Mouse (Mus musculus) spleen, adult 18-20 months (tissue): ENCODE measurements around the gene Esrrg.

ENCODE experiments used
- DNase-seq, 2 experiments: peaks; one replicate each; pipeline ENCODE4 v3.0.0; 2022; ENCODE audit warnings: mixed read lengths in 2 of 2

The Esrrg gene

GRCm38 (mm10) chr1:187608261-187608921 lies at the start of gene Esrrg:
TSS of gene Esrrg (plus strand) at chr1:187608791.
- no peak for DNase-seq

GRCm38 (mm10) chr1:187583982-187584381 lies 24.6 kb upstream of the Esrrg start:
- DNase-seq, result no peak

GRCm38 (mm10) chr1:187586541-187587075 lies 22.0 kb upstream of the Esrrg start:
- no peak for DNase-seq

DNA sequence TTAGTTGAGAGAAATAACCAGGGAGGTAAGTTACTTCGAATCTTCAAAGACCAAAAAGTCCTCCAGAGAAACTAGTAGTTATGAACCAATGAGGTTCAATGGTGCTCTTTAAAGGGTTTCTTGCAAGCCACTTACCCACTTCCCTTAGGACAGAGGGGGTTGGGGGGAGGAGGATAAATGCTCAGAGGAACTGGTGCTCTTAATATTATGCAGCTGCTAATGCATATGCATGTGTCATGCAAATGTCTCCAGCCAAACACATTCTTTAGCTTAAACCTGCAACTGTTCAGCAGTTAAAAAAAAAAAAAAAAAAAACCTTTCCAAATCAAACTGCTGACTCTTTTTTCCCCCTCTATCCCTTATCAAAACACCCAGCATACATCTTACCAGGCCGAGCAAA lies 5.6 kb upstream of the Esrrg start:
- no peak for DNase-seq

DNA sequence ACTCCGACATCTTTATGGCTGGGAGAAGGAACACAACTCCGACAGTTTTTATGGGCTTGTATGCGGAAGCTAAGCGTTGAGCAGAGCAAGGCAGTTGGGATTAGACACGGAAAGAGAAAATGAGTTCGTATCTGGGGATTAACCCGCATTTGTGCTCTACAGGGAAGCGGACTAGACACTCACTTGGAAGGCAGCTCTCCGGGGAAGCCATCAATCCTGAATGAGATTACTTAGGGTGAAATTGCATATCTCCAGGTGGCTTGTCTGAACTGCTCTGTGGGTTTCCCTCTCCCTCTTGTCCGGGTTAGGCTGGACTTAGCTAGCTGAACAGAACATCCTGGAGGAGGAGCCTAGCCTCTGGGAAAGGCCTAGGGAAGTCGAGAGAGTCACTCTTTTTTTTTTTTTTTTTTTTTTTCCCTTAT lies 4.5 kb upstream of the Esrrg start:
- DNase-seq, result no peak

- DNase-seq, result no peak
Measured at GRCm38 (mm10) chr1:187604691-187605310, 3.8 kb upstream of the Esrrg start.

DNA sequence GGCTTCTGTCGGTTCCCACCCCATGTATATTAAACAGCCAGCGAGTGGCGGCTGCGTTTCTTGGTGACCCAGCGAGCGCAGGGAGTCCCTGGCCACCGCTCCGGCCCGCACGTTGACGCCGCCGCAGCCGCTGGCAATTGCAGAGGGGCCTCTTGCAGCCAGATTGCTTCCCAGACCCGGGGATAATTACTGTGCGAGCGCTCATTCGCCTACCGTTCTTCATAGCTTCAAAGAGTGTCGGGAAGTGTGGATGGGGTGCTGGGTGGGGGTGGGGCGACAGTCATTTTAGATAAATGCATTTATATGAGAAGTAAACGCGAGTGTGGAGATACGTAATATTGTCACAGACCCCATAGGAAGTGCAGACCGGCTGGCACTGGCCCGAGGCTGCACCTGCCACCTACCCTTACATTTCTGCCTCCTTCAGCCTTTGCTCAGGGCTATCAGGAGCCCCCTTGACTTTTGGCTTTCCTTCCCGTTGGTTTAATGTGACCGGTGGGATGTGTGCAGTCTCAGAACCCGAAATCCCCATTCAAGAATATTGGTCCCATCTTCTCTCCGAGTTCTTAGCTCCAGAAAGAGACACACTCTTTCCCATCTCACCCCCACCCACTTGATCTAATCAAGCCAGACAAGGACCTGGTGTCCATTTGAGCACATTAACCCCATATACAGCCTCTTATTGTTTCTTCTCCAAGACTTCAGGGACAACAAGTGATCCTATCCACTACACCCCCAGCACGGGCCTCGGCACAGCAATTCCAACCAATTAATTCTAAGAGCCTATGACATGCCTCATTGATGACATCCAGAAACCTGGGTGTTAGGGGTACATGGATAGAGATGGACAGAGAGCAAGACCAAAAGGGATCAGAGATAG lies 3.0 kb upstream of the Esrrg start:
- DNase-seq, result no peak

- no peak for DNase-seq
Measured at GRCm38 (mm10) chr1:187606271-187607040, 2.1 kb upstream of the Esrrg start.

GRCm38 (mm10) chr1:187607065-187608047 lies 1.2 kb upstream of the Esrrg start:
- no peak for DNase-seq

DNA sequence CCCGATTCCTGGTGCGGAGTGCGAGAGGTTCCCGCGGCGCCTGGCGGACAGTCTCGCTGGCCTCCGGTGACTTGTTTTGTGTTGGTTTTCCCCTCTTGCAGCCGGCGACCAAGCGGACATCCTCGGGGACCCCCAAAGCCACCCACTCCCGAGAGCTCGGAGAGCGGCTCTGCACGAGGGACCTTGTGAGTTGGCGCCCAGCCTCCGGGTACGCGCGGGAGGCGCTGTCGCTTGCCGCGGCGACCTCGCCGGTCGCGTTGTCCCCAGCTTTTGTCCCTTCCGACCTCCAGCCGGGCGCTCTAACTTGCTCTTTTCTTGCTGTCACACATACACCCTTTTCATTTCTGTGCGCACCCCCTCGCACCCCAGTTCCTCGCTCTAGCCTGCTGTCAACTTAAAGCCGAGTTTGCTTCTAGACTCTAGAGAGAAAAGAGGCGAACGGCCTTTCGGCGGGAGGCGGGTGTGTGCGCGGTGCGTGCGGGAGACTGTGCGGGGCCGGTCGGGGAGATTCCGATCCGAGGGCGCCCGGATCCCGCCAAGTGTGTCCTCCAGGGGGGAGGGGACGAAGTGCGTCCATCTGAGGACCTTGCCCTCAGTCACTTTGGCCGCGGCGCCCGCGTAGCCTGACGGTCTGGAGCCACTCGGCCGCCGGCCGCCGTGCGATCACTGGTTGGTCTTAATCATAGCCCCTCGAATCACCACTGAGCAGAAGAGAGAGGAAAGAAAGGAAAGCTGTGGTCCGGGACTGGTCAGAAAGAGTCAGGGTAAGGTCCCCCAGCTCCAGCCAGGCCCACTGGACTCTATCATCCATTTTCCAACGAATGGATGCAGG lies 646 bp downstream of the Esrrg start:
- DNase-seq, result no peak

GRCm38 (mm10) chr1:187609853-187610230 lies 1.3 kb downstream of the Esrrg start:
- no peak for DNase-seq

GRCm38 (mm10) chr1:187610336-187610948 lies 1.9 kb downstream of the Esrrg start:
- DNase-seq, result no peak

DNA sequence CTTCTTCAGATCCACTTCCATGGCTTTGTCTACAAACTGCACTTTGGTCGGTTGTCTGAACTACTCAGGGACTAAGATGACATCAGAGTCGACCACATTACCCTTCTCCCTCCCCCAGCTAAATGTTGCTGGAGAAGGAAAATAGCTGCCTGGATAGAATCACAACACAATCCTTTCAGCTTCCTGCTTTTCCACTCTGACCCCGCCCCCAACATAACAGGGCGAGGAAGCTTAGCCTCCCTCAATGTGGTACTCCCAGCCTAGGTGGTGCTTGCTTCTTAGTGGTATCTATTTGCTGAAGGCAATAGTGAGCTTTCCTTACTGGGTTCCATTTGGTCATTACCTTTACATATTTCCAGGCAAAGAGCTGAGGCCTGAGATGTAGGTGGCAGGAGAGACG lies 3.3 kb downstream of the Esrrg start:
- DNase-seq, result no peak

- DNase-seq, result no peak
Measured at GRCm38 (mm10) chr1:187613277-187613676, 4.7 kb downstream of the Esrrg start.

DNA sequence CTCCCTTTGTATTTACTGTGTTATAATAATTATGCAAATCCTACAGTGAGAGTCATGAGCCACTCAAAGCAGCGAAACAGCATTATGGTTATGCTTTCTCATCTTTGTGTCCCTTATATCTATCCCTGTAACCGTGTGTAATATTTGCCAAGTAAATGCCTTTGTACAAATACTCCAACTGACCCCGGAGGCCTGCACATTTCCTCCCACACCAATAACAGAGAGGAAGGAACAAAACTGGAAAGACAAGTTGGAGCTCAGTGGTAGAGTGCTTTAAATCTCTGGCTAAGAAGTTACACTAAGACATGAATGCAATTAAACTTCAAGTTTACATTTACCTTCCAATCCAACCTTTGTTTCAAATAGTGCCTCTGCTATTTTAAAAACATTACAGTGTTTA lies 15.4 kb downstream of the Esrrg start:
- DNase-seq, result no peak

GRCm38 (mm10) chr1:187630361-187630760 lies 21.8 kb downstream of the Esrrg start:
- DNase-seq, result no peak

DNA sequence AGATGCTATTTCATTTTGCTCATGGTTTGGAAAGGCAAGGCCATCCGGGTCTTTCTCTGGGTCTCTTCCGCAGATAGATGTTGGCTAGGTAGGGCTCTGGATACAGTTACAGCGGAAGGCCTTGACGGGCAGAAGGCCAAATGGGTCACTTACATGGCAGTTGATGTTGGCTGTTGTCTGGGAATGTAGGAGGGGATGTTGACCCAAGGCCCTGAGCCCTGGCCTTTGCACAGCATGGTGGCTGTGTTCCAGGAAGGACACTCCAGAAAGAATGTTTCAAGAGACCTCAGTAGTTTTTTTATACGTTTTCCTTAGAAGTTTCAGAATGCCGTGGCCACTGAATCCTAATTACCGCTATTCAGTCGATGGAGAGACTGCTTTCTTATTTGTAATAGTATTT lies 22.9 kb downstream of the Esrrg start:
- no peak for DNase-seq

DNA sequence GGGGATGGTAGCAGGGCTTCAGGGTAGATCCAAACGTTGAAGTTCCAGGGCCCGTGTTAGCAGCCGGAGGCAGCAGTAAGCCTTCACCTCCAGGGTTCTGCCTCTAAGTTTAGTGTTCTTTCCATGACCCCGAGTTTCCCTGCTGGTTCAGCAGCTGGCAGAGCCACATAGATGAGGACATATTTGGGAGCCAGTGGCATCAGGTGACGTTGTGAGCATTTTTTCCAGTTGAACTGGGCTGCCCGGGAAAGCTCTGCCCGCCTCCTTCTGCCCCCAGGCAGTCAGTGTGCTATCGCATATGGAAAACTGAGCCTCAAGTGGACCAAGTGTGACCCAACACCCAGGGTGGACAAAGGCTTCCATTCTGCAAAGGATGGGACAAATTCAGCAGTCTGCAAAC lies 36.7 kb downstream of the Esrrg start:
- no peak for DNase-seq

GRCm38 (mm10) chr1:187648551-187648950 lies 40.0 kb downstream of the Esrrg start:
- DNase-seq, result no peak

GRCm38 (mm10) chr1:187649871-187650270 lies 41.3 kb downstream of the Esrrg start:
- no peak for DNase-seq
